Mouse (Mus musculus) lung, adult 2 months (tissue): ENCODE data around the gene Gzf1.
A peak's percentile ranks its signal among the peaks of the same experiment; 100 is the strongest.

Source experiments
- CTCF ChIP-seq: fragments of 200-500 bp; IDR thresholded peaks from 2 replicates; pipeline ENCODE4 v1.5.1; 2011; ENCODE audit warnings: mild to moderate bottlenecking, low read length, control low read depth; ENCODE audit not compliant: insufficient read depth
- POLR2A ChIP-seq: fragments of 200-500 bp; IDR thresholded peaks from 2 replicates; pipeline ENCODE4 v1.6.1; 2011; ENCODE audit warnings: low read depth, mild to moderate bottlenecking, control low read depth, low read length, borderline replicate concordance; ENCODE audit errors: extremely low read depth

- TF ChIP-seq CTCF (0 out of 2 replicates have a peak, but pooled peaks have one; percentile 2), POLR2A (no peak)
Measured at GRCm38 (mm10) chr2:148706409-148707201, 25.8 kb downstream of the Gzf1 start.
